Mouse (Mus musculus) testis, postnatal 10 days (tissue): ENCODE data around the gene Raver1.

Experiments used
- DNase-seq: peaks from one replicate; pipeline ENCODE4 v3.0.0; 2021; ENCODE audit warnings: low spot score

The Raver1 gene

GRCm38 (mm10) chr9:21091707-21092320 lies at the start of gene Raver1, which contains the start of gene Gm38431:
Gene Raver1, minus strand, starts transcription at chr9:21092008.
Gene Gm38431, minus strand, starts transcription at chr9:21091997.
- DNase-seq, result peak; percentile 98

GRCm38 (mm10) chr9:21138386-21138785 lies 46.6 kb upstream of the Raver1 start:
- DNase-seq, result no peak

DNA sequence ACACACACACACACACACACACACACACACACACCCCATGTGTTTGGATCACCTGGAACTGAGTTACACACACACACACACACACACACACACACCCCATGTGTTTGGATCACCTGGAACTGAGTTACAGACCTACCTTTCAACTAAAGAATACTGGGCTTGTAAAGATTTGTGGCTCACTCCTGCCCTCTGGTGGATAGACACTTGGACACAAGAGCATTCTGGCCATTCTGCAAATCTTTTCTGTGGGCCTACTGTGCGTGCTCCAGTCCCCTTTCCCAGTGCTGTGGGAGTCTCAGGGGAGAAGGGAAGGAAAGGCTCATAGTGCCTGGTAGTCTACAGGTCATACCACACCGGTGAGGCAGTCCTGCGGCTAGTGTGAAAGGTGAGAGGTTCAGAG lies 45.4 kb upstream of the Raver1 start:
- peak; percentile 73 for DNase-seq

DNA sequence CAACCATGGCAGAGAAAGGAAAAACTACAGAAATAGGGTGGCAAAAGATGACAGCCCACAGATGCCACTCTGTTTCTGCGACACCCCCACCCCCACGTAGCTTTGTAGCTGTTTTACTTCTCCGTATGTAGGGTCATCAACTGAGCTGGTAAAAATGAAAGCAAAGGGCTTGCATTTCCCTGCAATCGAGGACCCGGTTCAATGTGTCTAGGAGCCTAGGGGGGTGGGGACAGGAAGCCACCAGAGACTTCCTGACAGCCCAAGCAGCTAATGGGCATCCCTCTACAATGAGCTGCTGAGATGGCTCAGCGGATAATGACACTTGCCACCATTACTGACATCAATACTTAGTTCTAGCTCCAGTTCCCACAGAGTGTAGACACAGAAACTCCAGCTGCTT lies 44.6 kb upstream of the Raver1 start:
- no peak for DNase-seq

DNA sequence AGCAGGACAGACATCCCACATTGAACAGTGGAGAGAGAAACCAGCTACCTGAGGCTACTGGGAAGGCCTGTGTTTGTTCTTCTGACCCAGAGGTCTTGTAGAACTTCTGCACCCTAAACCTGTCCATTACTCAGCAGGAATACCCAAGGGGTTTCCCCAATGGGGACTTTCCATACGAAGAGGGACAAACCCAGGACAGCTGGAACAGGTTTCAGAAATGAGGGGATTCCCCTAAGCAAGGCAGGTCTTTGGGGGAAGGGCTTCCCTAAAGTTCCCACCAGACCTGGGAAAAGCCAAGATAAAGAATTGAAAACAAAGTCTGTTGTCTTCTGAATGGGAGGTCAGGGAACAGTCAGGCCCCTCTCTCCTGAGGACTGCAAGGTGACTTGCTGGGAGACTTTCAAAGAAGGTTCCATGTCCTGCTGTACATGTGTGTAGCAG lies 44.2 kb upstream of the Raver1 start:
- DNase-seq, result no peak

DNA sequence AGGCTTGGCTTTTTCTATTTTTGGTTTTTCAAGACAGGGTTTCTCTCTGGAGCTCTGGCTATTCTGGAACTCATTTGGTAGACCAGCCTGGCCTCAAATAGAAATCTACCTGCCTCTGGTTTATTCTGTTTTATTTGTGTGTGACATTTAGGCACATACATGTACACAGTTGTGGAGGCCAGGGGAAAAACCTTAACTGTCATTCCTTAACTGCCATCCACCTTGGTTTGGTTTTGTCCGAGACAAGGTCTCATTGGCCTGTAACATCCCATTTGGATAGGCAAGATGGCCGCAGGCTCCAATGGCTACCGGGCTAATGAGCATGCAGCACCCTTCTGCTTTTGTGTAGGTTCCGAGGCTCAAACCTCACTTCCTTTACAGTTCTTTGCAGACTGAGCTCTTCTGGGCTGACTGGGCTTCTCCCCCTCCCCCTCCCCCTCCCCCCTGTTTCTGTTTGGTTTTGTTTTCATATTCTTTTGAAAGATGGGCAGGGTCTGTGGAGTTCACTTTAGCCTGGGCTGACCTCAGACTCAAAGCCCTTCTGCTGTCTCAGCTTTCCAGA lies 43.6 kb upstream of the Raver1 start:
- no peak for DNase-seq

GRCm38 (mm10) chr9:21134595-21135328 lies 43.0 kb upstream of the Raver1 start:
- no peak for DNase-seq

GRCm38 (mm10) chr9:21133064-21133707 lies 41.4 kb upstream of the Raver1 start:
- no peak for DNase-seq

DNA sequence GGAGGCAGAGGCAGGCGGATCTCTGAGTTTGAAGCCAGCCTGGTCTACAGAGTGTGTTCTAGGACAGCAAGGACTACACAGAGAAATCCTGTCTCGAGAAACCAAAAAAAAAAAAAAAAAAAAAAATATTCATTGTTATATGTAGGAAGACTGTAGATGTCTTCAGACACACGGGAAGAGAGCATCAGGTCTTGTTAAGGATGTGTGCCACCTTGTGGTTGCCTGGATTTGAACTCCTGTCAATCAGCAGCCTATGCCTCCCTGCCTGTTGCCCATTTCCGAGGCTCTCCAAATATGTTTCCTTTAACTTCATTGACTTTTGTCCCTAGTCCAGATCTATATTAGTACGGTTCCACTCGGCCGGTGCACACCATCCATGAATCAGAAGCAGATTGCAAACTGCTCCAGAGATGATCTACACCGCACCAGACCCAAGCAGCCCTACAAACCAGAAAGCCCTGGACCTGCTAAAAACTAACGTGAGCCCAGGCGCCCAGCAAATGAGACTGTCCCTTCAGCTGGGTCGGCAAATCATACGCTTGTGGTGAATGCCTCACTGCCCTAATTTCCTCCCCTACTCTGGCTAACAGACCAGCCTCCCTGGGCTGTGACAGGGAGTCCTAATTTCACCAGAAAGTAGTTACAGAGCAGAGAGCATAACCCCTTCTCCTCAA lies 40.4 kb upstream of the Raver1 start:
- no peak for DNase-seq

DNA sequence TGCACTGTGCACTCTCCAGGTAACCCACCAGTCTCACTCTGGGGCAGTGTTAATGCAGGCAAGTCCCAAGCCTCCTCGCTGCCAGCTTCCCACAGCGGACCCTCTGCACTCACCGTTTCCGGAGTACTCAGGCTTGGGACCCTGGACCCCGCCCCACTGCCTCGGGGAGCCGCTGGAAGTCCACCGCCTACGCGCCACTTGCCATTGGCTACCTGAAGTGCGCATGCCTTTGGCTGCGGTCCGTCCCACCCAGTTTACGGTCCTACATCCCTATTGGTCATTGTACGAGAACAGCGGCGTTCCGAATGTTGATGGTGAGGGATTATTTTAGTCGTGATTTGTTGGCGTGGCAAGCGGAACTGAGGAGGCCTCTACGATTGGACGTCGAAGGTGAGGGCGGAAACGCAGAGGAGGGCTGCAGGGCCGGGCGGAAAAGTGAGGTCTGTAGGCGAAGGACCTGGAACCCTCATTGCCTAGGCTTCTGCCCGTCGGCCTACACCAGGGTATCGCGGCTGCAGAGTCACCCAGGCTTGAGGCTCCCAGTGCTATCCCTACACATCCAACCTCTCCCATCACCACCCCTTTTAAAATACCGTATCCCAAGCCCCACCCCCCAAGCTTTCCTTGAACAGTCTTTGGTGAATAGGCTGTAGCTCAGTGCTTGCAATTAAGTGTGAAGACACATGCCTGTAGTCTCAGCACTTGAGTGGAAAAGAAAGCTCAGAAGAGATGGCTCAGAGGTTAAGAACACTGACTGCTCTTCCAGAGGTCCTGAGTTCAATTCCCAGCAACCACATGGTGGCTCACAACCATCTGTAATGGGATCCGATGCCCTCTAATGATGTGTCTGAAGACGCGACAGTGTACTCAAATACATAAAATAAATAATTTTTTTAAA lies 39.5 kb upstream of the Raver1 start, which contains the start of gene Tyk2:
Gene Tyk2, minus strand, starts transcription at position 185 of the 898 bp plus-strand sequence.
- peak; percentile 89 for DNase-seq

DNA sequence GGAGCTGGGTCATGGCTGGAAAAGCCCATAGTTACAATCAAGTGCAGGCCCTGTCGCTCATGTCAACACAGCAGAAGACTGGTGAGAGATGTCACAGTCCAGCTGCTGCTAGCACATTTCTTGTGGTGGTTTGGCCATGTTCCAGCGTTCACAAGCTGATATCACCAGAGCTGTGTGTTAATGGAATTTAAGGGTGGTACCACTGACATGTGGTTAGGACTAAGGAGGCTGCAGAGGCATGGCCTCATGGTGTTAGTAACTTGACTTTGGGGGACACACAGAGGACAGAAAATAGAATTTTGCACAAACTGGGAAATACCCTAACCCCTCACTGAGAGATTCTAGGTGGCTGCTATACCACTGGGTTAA lies 34.4 kb upstream of the Raver1 start:
- no peak for DNase-seq

DNA sequence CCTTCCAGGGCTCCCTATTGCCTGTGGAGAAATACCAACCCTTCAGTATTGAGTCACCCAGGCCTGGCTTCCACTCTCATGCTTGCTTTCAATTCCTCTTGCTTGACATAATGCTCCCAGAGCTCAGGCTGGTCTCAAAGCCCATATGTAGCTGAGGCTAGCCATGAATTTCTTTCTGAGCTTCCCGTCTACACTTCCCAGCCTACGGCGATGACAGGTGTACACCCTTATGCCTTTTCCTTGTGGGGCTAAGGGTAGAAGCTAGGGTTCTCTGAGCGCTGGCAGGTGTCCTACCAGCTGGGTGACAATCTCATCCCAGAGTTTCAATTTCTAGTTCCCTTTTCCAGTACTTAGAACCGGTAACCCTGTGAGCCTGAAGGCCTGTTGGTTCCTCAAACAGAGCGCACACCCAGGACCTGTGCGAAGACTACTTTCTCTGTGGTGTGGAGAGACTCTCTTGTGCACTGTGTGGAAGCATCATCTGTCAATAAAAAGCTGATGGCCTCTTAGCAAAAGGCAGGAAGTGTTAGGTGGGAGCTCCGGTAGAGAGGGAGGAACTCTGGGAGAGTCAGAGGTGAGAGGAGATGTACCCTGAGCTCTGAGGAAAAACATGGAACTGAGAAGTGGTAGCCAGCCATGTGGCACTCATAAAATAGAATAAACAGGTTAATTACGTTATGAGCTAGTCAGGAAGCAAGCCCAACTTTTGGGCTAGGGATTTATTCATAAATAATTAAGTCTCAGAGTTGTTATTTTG lies 33.9 kb upstream of the Raver1 start:
- DNase-seq, result no peak

GRCm38 (mm10) chr9:21124837-21125236 lies 33.0 kb upstream of the Raver1 start:
- DNase-seq, result no peak

DNA sequence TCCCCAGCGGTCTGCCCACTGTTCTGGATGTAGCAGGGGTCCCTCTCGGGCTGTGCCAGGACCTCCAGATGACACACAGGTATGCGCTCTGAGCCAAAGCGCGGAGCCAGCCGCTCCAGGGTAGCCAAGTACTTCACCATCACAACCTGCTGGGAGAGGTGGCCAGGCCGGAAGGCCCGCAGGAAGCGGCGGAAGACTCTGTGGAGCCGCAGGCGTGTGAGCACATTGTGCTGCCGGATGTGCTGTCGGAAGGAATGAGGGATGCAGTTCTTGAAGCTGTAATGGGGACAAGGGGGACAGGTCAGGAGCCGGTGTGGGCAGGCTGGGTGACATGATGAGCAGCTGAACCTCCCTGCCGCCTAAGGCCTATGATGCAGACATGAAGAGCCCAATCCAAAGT lies 29.7 kb upstream of the Raver1 start:
- DNase-seq, result no peak

DNA sequence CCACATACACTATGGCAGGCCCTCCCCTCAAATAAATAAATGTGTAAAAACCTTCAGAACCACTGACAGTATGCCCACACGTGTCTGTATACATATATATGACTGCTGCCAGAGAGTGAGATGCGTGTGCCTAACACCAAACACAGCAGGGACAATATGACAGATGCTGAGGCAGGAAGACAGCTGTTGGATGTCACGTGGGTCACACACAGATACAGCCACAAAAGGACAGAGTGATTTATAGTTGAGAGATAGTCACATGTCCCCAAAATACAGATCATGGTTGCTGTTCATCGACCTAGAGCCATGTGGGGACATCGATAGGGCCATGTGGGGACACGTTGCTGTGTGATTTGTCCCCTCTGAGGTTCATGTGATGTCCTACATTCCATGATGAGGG lies 25.3 kb upstream of the Raver1 start:
- DNase-seq, result no peak

DNA sequence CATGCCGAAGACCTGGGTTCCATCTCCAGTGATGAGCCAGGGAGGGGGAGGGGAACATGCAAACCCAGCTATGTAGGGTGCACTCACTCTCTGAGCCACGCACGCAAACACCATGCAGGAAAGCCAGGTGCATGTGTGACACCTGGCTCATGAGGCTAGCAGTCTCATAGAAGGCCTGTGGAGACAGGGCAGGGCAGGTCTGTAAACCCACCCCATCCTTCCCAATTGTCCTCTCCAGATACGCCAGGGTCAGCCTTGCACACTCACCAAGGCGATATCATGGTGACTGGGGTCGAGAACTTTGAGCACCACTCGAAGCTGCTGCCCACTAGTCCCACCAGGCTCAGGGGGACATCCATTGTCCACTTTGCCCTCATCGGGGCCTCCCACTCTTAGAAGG lies 23.3 kb upstream of the Raver1 start:
- DNase-seq, result no peak

DNA sequence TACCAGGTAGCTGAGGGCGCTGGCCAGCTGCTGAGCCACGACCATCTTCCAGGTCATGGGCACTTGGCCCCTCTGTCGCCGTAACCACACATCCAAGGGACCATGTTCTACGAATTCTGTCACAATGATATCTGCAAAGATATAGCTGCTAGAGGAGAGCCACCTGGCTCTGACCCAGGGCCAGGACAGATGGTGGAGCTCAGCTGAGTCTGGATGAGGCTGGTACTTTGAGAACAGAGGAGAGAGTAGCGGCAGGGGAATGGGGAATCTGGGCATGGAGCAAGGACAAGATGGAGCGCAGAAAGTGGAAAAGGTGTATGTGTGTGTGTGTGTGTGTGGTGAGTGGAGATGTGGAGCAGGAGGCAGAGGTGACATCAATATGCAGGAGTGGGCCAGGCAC lies 22.4 kb upstream of the Raver1 start:
- DNase-seq, result no peak

DNA sequence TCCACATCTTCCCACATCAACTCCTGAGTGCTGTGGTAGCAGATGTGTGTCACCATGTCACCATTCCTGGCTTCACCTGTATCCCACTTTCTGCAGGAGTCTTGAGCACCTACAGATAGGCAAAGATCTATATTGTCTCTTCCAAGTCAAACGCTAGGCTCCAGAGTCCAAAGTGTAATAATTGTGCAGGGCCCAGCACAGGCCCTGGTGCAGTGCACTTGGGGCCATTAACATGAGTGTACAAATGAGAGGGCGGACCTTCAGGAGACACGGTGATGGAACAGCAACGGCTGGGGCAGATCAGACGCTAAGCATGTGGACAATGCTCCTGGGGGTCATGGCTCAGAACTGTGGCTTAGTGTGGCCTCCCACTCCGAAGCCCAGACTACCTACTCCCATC lies 21.9 kb upstream of the Raver1 start:
- DNase-seq, result no peak

DNA sequence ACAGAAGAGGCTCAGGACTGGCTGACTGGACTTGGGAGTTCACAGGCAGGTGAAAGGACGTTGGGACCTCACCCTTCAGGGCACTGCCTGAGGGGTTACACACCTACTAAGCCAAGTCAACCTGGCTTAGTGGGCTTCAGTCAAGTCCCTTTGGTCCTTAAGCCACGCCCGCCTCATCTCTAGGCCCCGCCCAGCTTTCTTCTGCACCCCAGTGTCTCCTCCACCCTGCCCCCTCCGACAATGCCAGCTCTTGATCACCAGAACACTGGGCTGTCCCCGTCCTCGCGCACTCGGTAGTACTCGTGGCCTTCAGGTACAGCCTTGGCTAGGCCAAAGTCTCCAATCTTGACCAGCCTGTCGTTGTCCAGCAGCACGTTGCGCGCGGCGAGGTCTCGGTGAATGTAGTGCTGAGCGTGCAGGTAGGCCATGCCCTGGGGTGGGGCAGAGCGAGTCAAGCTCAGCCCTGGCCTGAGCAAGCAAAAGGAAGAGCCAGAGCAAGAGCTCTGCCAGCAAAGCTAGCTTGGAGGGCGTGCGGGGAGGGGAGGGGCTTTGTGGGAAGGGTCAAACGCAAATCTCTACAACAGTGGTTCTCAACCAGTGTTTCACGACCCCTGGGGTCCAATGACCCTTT lies 15.9 kb upstream of the Raver1 start:
- peak; percentile 61 for DNase-seq
